Mouse (Mus musculus) megakaryocyte, embryonic 14.5 days (primary cell): ENCODE results near the gene Olfr1381.

Source experiments
- FLI1 ChIP-seq: IDR thresholded peaks from 2 replicates; pipeline ENCODE4 v1.6.1; 2012; ENCODE audit warnings: low read length, inconsistent platforms, mixed read lengths
- GATA1 ChIP-seq: IDR thresholded peaks from 3 replicates; pipeline ENCODE4 v1.6.1; 2012; ENCODE audit warnings: mixed read lengths, low read length, inconsistent platforms, borderline replicate concordance

DNA sequence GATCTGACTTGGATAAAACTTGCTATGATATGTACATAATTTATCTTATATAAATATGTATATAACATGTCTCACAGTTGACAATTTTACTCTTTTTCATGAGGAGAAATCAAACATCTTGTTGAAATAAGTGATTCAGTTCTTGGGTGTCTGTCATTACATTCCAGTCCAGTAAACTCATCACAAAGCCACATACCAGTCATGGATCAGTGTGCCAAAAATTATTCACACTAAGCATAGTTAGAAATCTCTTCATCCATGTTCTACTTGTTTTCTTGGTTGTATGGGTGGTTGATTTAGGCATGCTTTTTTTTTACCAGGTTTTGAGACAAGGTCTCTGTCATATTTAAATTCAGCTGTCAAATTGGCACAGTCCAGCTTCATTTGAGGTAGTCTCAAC lies 10.5 kb upstream of the Olfr1381 start:
- no peak for TF ChIP-seq GATA1
- TF ChIP-seq FLI1 = no peak
